Mouse (Mus musculus) intestine, embryonic 14.5 days (tissue): ENCODE data around the gene Naga. TPM values are rescaled to one million over a fixed set of nuclear protein-coding genes. Genes with fewer than 3 reads are reported as not detected.
A peak's percentile ranks its signal among the peaks of the same experiment; 100 is the strongest.

Experiments used
- ATAC-seq: fragments of 200-750 bp; cut with Nextera tagmentation; replicated peaks from 2 replicates; pipeline ENCODE4 v1.8.0; 2017; ENCODE audit warnings: low read depth, moderate number of reproducible peaks, moderate TSS enrichment, moderate library complexity; ENCODE audit not compliant: low FRiP score, low TSS enrichment
- DNase-seq: peaks from one replicate; pipeline ENCODE4 v3.0.0-alpha.2; 2018; ENCODE audit warnings: low spot score
- H3K27ac ChIP-seq: fragments of 300-500 bp; sonication (generic); 2 replicates; pipeline ENCODE4 v1.5.1; 2014; ENCODE audit warnings: low read depth, mild to moderate bottlenecking, control low read depth
- H3K27me3 ChIP-seq: fragments of 300-500 bp; sonication (generic); replicated peaks from 2 replicates; pipeline ENCODE4 v1.6.1; 2014; ENCODE audit warnings: low read length, control low read depth; ENCODE audit not compliant: control insufficient read depth, insufficient read depth
- H3K36me3 ChIP-seq: fragments of 300-500 bp; sonication (generic); 2 replicates; pipeline ENCODE4 v1.6.1; 2014; ENCODE audit warnings: low read length, control low read depth; ENCODE audit not compliant: control insufficient read depth, insufficient read depth
- H3K4me1 ChIP-seq: fragments of 300-500 bp; sonication (generic); replicated peaks from 2 replicates; pipeline ENCODE4 v1.6.1; 2014; ENCODE audit warnings: low read length, control low read depth, mixed read lengths; ENCODE audit not compliant: control insufficient read depth, insufficient read depth
- H3K4me2 ChIP-seq: fragments of 300-500 bp; sonication (generic); 2 replicates; pipeline ENCODE4 v1.6.1; 2014; ENCODE audit warnings: low read length
- H3K4me3 ChIP-seq: fragments of 300-500 bp; sonication (generic); 2 replicates; pipeline ENCODE4 v1.5.1; 2014; ENCODE audit warnings: low read depth, low read length, control low read depth, mixed read lengths
- H3K9ac ChIP-seq: fragments of 300-500 bp; sonication (generic); 2 replicates; pipeline ENCODE4 v1.6.1; 2014; ENCODE audit warnings: mild to moderate bottlenecking, low read length
- H3K9me3 ChIP-seq: fragments of 300-500 bp; sonication (generic); 2 replicates; pipeline ENCODE4 v1.6.1; 2016; ENCODE audit warnings: low read length, control low read depth; ENCODE audit not compliant: control insufficient read depth
- WGBS: fragments of 180-500 bp; shearing (Covaris S2); extraction: QIAGEN DNeasy Blood & Tissue Kit; methylation state at CpG from one replicate; pipeline ENCODE4 v1.1.7; 2014; 5-methylcytosine and 5-hydroxymethylcytosine counted together
- polyA plus RNA-seq: library from polyadenylated mRNA; unstranded; fragments of >200 nt; fragmentation: Nextera tagmentation; extraction: Ambion mirVana; gene quantifications from 2 replicates; pipeline ENCODE4 v1.2.1, GENCODE M21; 2014

Gene Naga
- polyA plus RNA-seq, 1 experiment from 2014 or later, result 61.2 TPM

GRCm38 (mm10) chr15:82362234-82362633, 23.5 kb upstream of the Naga start:
- H3K27me3 ChIP-seq, result no peaks in the 10 kb centered on the region
- no peak overlapping the region for H3K9ac ChIP-seq
- no peak overlapping the region for H3K4me2 ChIP-seq
- H3K36me3 ChIP-seq, result no peaks in the 10 kb centered on the region
- no peaks in the 10 kb centered on the region for H3K9me3 ChIP-seq
- no peak overlapping the region; the same call in 1 of the 2 replicates for H3K27ac ChIP-seq
- H3K4me3 ChIP-seq, result no peak overlapping the region
- WGBS, result 81% methylated on average over 3 of the region's 4 CpGs
- peaks cover 11% of the 10 kb centered on the region for H3K4me1 ChIP-seq
- DNase-seq, result peak; percentile 46
- no peak for ATAC-seq

GRCm38 (mm10) chr15:82361459-82362018, 22.8 kb upstream of the Naga start:
- WGBS, result 71% methylated on average over 11 of the region's 11 CpGs
- no peaks in the 10 kb centered on the region for H3K27me3 ChIP-seq
- no peaks in the 10 kb centered on the region for H3K36me3 ChIP-seq
- ATAC-seq, result no peak
- no peaks in the 10 kb centered on the region for H3K9me3 ChIP-seq
- no peak overlapping the region for H3K27ac ChIP-seq
- peaks cover 11% of the 10 kb centered on the region for H3K4me1 ChIP-seq
- peak; percentile 52 for DNase-seq
- H3K4me2 ChIP-seq, result no peak overlapping the region
- H3K9ac ChIP-seq, result no peak overlapping the region
- H3K4me3 ChIP-seq, result no peak overlapping the region

- no peaks in the 10 kb centered on the region for H3K36me3 ChIP-seq
- 43% methylated on average over 22 of the region's 22 CpGs for WGBS
- no peak overlapping the region; the same call in 1 of the 2 replicates for H3K27ac ChIP-seq
- DNase-seq, result no peak
- no peak overlapping the region for H3K4me2 ChIP-seq
- no peak for ATAC-seq
- H3K9ac ChIP-seq, result no peak overlapping the region
- no peaks in the 10 kb centered on the region for H3K9me3 ChIP-seq
- no peaks in the 10 kb centered on the region for H3K27me3 ChIP-seq
- H3K4me1 ChIP-seq, result peaks cover 16% of the 10 kb centered on the region
- no peak overlapping the region for H3K4me3 ChIP-seq
Measured at GRCm38 (mm10) chr15:82358431-82359260, 19.9 kb upstream of the Naga start.

GRCm38 (mm10) chr15:82354126-82354945, 15.6 kb upstream of the Naga start, which contains the start of gene Ndufa6:
Ndufa6 (minus strand) TSS chr15:82354322.
- Histone ChIP-seq H3K4me1 (peaks cover 24% of the 10 kb centered on the region), H3K4me2 (peak within 1 kb of the TSS; percentile 95), H3K4me3 (peak within 1 kb of the TSS; percentile 96), H3K36me3 (peaks cover 19% of the 10 kb centered on the region), H3K9ac (peak within 1 kb of the TSS; percentile 96), H3K9me3 (no peaks in the 10 kb centered on the region), H3K27me3 (no peaks in the 10 kb centered on the region), H3K27ac (peak within 1 kb of the TSS; percentile 85)
- DNase-seq (peak; percentile 97), ATAC-seq (peak; percentile 97)
- 2% methylated on average over 57 of the region's 57 CpGs for WGBS

GRCm38 (mm10) chr15:82353745-82354113, 15.0 kb upstream of the Naga start:
- ATAC-seq, result no peak; the same call in none of the 2 replicates
- WGBS, result 0% methylated on average over 23 of the region's 23 CpGs
- DNase-seq, result peak; percentile 65

GRCm38 (mm10) chr15:82353078-82353744, 14.5 kb upstream of the Naga start:
- no peak for DNase-seq
- Histone ChIP-seq H3K36me3 (peaks cover 30% of the 10 kb centered on the region), H3K27me3 (no peaks in the 10 kb centered on the region), H3K9ac (peak overlapping the region; percentile 96), H3K9me3 (no peaks in the 10 kb centered on the region), H3K27ac (peak overlapping the region; percentile 77), H3K4me3 (peak overlapping the region; percentile 96), H3K4me2 (peak overlapping the region; percentile 95), H3K4me1 (peaks cover 13% of the 10 kb centered on the region)
- ATAC-seq, result no peak
- 24% methylated on average over 14 of the region's 14 CpGs for WGBS

More at GRCm38 (mm10) chr15:82353745-82354113, 15.0 kb upstream of the Naga start:
- Histone ChIP-seq H3K36me3 (peaks cover 25% of the 10 kb centered on the region), H3K9me3 (no peaks in the 10 kb centered on the region), H3K4me1 (peaks cover 18% of the 10 kb centered on the region), H3K27ac (peak overlapping the region; percentile 77), H3K9ac (peak overlapping the region; percentile 96), H3K4me3 (peak overlapping the region; percentile 96), H3K27me3 (no peaks in the 10 kb centered on the region), H3K4me2 (peak overlapping the region; percentile 95)

GRCm38 (mm10) chr15:82351480-82351879, 12.8 kb upstream of the Naga start:
- Histone ChIP-seq H3K4me1 (peaks cover 27% of the 10 kb centered on the region), H3K4me2 (no peak overlapping the region), H3K36me3 (peaks cover 37% of the 10 kb centered on the region), H3K4me3 (no peak overlapping the region), H3K9me3 (no peaks in the 10 kb centered on the region), H3K27ac (0 out of 2 replicates have a peak overlapping the region, but pooled peaks have one; percentile 45), H3K9ac (no peak overlapping the region), H3K27me3 (no peaks in the 10 kb centered on the region)
- DNase-seq, result no peak
- 80% methylated on average over 3 of the region's 3 CpGs for WGBS
- no peak for ATAC-seq

GRCm38 (mm10) chr15:82350349-82350748, 11.6 kb upstream of the Naga start:
- DNase-seq (no peak), ATAC-seq (no peak)
- Histone ChIP-seq H3K27me3 (no peaks in the 10 kb centered on the region), H3K9me3 (no peaks in the 10 kb centered on the region), H3K36me3 (peaks cover 37% of the 10 kb centered on the region), H3K4me3 (no peak overlapping the region), H3K4me2 (no peak overlapping the region), H3K9ac (no peak overlapping the region), H3K4me1 (peaks cover 27% of the 10 kb centered on the region), H3K27ac (no peak overlapping the region)
- WGBS, result 82% methylated on average over 4 of the region's 4 CpGs
